Mouse (Mus musculus) lung, postnatal 0 days (tissue): Measurements from ENCODE around the gene Phactr1.

Experiments used
- CTCF ChIP-seq: IDR thresholded peaks from 2 replicates; pipeline ENCODE4 v1.5.1; 2016; ENCODE audit warnings: antibody characterized with exemption, mild to moderate bottlenecking
- EP300 ChIP-seq: IDR thresholded peaks from 2 replicates; pipeline ENCODE4 v1.6.1; 2016; ENCODE audit warnings: antibody characterized with exemption, mild to moderate bottlenecking, control low read depth

DNA sequence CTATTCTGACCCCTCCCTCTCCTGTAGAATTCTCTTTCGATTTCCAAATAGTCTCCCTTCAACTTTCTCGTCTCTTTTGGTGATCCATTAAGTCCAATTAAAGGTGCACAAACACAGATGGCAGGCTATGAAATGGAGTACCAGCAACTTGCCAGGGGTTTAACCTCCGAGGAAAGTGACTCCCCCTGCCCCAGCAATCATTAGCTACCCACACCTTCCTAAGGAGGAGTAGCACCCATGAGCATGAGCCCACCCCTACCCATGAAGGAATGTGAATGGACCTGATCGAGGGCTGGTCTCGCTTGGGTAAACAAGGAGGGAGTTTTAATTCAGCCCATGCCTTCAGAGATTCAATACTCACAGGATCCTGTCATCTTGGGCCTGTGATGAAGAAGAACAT lies 268.9 kb downstream of the Phactr1 start:
- no peak for TF ChIP-seq EP300
- no peak for TF ChIP-seq CTCF
